Mouse (Mus musculus): Measurements from ENCODE around the gene Sardh. TPM values are rescaled to one million over a fixed set of nuclear protein-coding genes. Genes with fewer than 3 reads are reported as not detected.

Gene Sardh
- total RNA-seq, 2 experiments from 2014 or later = 0.60 TPM; not detected in 1

GRCm38 (mm10) chr2:27228809-27229480 is 19.2 kb downstream of the Sardh start:
- no peak for ATAC-seq (replicated peaks; ENCODE audit: low FRiP score, poor library complexity, severe bottlenecking)

DNA sequence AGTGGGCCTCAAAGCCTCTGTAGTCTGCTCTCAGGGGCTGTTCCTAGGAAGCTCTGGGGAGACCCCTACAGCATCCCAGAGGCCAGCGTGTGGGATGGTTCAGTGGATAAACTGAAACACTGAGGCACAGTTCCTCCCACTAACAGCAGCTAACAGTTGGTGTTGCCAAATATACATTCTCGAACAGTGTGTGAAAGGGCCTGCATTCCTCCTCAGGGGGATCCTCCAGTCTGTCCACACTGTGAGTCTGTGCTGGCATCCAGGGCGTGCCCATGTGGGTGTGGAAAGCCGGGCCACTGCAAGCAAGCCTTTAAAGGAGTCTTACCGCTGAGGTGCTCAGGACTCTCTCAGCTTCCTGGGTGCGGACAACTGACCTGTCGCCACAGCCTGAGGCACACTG is 21.6 kb downstream of the Sardh start:
- no peak for ATAC-seq (replicated peaks; ENCODE audit: low FRiP score, poor library complexity, severe bottlenecking)

- no peak for ATAC-seq (replicated peaks; ENCODE audit: low FRiP score, poor library complexity, severe bottlenecking)
Observed at GRCm38 (mm10) chr2:27223012-27223421, 25.1 kb downstream of the Sardh start.

DNA sequence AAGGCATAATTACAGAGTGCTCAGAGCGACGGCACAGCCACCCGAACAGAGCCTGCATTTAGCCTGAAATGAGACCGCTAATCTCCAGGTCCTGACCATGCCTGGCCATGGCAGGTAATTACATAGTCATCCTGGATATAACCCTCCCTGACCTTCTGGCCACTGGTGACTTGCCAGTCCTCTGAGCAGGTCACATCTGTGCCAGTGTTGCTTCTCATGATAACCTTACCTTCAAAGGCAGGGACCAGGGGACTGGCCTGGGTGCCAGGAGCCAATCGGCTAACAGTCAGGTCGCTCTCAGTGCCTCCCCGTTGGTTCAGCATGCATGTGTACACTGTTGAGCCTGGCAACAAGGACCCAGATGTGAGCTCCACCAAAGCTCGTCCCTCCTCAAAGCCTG is 29.6 kb downstream of the Sardh start:
- no peak for ATAC-seq (replicated peaks; ENCODE audit: low FRiP score, poor library complexity, severe bottlenecking)

DNA sequence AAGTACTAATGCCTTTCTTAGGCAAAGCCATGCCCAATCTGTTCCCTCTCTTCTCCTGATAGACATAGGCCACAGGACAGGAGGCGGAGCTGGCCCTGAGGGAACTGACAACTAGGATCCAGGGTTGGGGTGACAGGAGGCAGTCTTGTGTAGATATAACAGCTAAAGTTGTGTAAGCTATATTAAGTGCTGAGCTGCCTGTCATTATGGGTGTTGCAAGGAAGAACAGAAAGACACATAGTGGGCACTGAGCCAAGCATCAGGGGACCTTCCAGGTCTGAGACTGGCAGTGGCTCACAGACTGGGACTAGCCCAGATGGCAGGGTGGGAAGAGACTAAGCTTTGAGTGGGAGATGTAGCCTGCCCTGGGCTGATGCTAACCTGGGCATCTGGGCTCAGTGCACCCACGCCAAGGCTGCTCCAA is 30.0 kb downstream of the Sardh start:
- no peak for ATAC-seq (replicated peaks; ENCODE audit: low FRiP score, poor library complexity, severe bottlenecking)

DNA sequence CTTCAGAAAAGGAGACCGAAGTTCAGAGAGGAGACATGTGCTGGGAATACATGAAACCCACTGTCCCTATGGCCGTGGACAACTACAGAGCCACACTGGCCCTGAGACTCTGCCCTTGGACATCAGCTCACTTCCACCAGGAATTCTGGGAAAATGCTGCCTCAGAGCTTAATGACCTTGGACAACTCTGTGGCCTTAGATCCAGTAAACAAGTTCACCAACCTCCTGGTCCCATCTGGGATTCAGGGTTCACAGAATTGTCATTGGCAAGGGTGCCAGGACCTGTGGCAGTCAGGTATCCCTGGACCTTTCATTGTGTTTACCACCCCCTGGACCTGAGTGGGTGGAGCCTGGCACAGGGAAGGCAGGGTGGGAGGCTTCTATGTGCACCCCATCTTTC is 32.6 kb downstream of the Sardh start:
- no peak for ATAC-seq (replicated peaks; ENCODE audit: low FRiP score, poor library complexity, severe bottlenecking)

- ATAC-seq (replicated peaks; ENCODE audit: low FRiP score, poor library complexity, severe bottlenecking) = no peak
Observed at GRCm38 (mm10) chr2:27211966-27212893, 35.9 kb downstream of the Sardh start.

GRCm38 (mm10) chr2:27210676-27211210 is 37.4 kb downstream of the Sardh start:
- no peak for ATAC-seq (replicated peaks; ENCODE audit: low FRiP score, poor library complexity, severe bottlenecking)

GRCm38 (mm10) chr2:27210255-27210654 is 37.9 kb downstream of the Sardh start:
- no peak; the same call in 1 of the 2 replicates for ATAC-seq (replicated peaks; ENCODE audit: low FRiP score, poor library complexity, severe bottlenecking)

DNA sequence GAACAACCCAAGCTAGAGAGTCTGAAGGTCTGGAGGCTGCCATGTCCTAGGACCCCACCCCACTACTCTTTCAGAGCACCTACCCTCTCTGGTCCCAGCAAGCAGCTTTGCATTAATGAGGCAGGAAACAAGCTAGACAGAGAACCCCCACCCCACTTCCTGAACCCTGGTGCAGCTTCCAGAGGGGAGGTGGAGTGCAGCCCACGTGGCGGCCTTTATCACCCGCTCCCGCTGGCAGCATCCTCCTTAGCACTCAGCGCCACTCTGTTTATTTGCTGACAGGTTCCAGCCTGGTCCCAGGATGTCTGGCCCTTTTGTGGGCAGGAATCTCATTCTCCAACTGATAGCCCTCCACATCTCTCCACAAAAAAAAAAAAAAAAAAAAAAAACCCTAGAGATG is 38.3 kb downstream of the Sardh start:
- ATAC-seq (replicated peaks; ENCODE audit: low FRiP score, poor library complexity, severe bottlenecking) = no peak

GRCm38 (mm10) chr2:27209370-27209769 is 38.8 kb downstream of the Sardh start:
- ATAC-seq (replicated peaks; ENCODE audit: low FRiP score, poor library complexity, severe bottlenecking) = no peak

DNA sequence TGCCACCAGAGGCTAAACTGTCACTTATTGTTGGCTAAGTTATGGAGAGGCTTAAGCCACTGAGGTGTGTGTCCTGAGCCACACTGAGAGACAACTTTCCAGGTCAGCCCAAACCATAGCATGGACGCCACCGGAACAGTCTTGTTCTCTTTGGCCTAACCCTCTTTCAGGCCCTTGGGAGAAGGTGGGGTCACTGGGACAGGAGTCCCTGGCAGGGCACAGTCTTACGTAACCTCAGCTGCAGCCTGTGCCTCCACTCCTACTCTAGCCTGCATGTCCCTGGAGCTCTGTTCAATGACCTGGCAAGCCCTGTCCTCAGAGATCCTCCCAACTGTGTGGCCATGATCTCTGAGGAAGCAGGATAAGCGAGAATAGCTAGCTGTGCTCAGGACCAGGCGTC is 41.0 kb downstream of the Sardh start:
- no peak for ATAC-seq (replicated peaks; ENCODE audit: low FRiP score, poor library complexity, severe bottlenecking)

- ATAC-seq (replicated peaks; ENCODE audit: low FRiP score, poor library complexity, severe bottlenecking) = no peak
Observed at GRCm38 (mm10) chr2:27206128-27206797, 41.9 kb downstream of the Sardh start.

DNA sequence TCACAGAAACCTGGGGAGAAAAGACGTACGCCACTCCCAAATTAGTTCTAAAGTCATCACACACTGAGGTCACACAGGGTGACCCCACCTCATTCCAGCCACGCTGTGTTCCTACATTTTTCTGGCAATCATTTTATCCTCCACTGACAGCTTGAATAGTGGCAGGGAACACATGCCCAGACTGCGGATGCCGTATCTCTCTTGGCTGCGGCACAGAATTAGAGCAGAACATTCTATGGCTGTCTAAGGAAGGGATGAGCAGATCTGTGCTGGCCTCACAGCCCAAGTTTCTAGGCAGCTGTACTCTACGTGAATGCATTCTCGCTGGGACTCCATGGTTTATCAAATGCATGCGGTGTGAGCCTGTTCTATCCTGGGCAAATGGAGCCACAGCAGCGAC is 42.5 kb downstream of the Sardh start:
- ATAC-seq (replicated peaks; ENCODE audit: low FRiP score, poor library complexity, severe bottlenecking) = no peak

GRCm38 (mm10) chr2:27200586-27200985 is 47.6 kb downstream of the Sardh start:
- no peak for ATAC-seq (replicated peaks; ENCODE audit: low FRiP score, poor library complexity, severe bottlenecking)

DNA sequence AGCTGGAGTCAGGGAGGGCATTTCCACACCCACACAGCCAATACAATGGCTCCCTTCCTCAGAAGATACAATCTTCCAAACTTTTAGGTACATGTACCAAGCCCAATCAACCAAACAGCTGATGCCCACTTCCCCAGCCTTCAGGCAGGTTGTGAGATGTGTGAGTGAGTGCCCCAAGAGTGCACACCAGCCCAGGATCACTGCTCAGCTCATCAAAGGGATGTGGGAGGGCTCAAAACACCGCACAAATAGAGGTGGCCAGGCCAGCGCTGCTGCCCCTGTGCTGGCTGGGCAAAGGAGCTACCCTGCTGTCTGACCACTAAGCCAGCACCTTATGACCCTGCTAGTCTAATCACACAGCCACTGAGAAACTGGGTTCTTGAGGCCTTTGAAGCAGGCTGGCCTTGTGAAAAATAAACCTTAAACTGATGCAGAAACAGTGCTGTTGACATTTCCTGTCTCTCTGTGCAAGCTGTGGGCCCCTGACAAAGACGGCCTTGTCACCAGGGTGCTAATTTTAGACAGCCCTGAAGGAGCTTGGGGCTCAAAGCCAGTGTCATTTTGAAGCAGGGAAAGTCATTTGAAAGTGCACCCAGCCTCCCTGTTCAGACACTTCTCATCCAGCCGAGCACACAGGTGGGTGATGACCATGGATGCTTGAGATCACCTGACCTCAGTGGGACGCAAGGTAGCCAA is 49.4 kb downstream of the Sardh start:
- no peak for ATAC-seq (replicated peaks; ENCODE audit: low FRiP score, poor library complexity, severe bottlenecking)

- ATAC-seq (replicated peaks; ENCODE audit: low FRiP score, poor library complexity, severe bottlenecking) = no peak
Observed at GRCm38 (mm10) chr2:27189994-27190393, 58.1 kb downstream of the Sardh start.

GRCm38 (mm10) chr2:27187531-27187930 is 60.6 kb downstream of the Sardh start:
- no peak for ATAC-seq (replicated peaks; ENCODE audit: low FRiP score, poor library complexity, severe bottlenecking)

DNA sequence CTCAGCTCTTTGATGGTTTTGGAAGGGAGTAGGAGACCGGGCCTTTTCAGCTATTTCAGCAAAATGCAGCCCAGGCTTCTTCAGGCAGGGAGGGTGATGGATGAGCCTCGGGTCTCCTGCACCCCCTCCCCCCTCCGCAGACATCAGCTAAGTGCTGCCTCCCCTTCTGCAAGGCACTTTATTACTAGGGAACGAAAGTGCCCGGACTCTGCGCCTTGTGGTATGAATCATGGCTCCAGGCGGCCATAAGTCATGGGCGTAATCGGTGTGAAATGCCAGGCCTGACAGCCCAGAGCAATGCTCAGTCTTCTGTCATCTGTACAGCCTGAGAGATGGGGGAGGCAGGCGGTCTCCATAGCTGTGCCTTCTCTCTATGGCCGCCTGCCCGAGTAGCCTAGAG is 64.4 kb downstream of the Sardh start:
- no peak for ATAC-seq (replicated peaks; ENCODE audit: low FRiP score, poor library complexity, severe bottlenecking)

DNA sequence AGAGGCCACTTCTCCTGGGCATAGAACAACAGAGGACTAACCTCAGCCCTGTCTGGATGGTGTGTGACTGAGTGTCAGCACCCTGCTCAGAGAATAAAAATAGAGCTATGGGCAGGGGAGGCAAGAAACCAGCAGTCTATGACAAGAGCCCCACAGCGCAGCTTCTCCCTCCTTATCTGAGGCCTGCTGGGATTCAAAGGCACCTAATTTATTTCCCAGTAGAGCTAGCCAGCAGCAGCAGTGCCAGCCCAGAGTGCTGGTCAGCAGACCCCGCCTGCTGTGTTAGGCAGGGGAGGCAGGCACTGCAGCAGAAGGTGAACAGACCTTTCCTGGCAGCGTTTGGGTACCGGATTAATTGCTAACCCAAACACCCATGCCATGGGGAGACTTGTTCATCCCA is 66.2 kb downstream of the Sardh start:
- no peak for ATAC-seq (replicated peaks; ENCODE audit: low FRiP score, poor library complexity, severe bottlenecking)

All from erythroblast, adult 5-6 weeks (primary cell).